Mouse (Mus musculus): ENCODE data around the gene Mndal.
"Not testable (repeated sequence)": the region's sequence is repeated elsewhere in the genome, so short reads cannot be mapped to it uniquely, and the experiment has no call there.

DNA sequence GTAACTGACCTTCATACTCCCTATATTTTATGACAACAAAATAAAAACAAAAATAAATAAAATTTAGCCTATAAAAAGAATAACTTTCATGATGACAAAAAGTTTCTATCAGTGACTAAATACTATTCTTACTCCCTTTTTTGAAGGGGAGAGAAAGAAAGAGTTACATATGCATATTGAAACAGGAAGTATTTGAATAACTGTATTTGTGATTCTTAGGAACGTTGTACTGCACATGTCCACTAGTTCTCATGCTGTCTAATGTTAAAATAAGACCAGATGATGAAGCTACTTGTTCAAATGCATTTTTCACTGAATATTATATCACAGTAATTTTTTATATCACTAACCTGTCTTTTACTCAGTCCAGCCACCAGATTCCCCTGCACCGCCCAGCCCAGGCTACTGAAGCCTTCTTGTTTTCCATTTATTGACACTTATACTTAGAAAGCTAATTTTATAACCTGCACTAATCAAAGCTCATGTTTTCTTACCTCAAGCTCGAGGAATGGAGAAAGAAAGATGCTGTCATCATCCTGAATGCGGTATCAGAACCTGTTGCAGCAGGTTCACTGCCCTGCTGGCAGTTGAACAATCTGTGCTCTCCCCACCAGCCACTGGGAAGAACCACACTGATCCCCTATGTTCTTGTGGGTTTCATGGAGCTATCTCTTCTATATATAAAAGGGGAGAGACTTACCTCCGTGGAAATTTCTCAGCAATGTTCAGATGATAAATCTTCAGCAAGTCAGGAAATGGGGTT is 62.9 kb downstream of the Mndal start:
- not testable (repeated sequence) for TF ChIP-seq CTCF (IDR thresholded peaks at IDR 0.05; ENCODE audit: extremely low read depth, insufficient read depth, insufficient read length, insufficient replicate concordance); POLR2A (IDR thresholded peaks at IDR 0.05; ENCODE audit: low read depth, low read length)

Measured in spleen, adult 2 months (tissue).